Mouse (Mus musculus) embryonic facial prominence, embryonic 13.5 days (tissue): ENCODE results near the gene Tube1. TPM values are rescaled to one million over a fixed set of nuclear protein-coding genes. Genes with fewer than 3 reads are reported as not detected.
A peak's percentile ranks its signal among the peaks of the same experiment; 100 is the strongest.
"Not testable (repeated sequence)": the region's sequence is repeated elsewhere in the genome, so short reads cannot be mapped to it uniquely, and the experiment has no call there.

ENCODE experiments used
- ATAC-seq: fragments of 200-750 bp; cut with Nextera tagmentation; 2 replicates; pipeline ENCODE4 v1.8.0; 2017; ENCODE audit warnings: low read depth; ENCODE audit not compliant: insufficient number of reproducible peaks, insufficient read depth, low FRiP score, low TSS enrichment
- H3K27ac ChIP-seq: fragments of 300-500 bp; sonication (generic); 2 replicates; pipeline ENCODE4 v1.5.1; 2015; ENCODE audit warnings: moderate library complexity, mild to moderate bottlenecking, inconsistent platforms
- H3K27me3 ChIP-seq: fragments of 300-500 bp; sonication (generic); 2 replicates; pipeline ENCODE4 v1.6.1; 2015; ENCODE audit warnings: mild to moderate bottlenecking, inconsistent platforms
- H3K36me3 ChIP-seq: fragments of 300-500 bp; sonication (generic); 2 replicates; pipeline ENCODE4 v1.6.1; 2015; ENCODE audit warnings: mild to moderate bottlenecking, inconsistent platforms
- H3K4me1 ChIP-seq: fragments of 300-500 bp; sonication (generic); 2 replicates; pipeline ENCODE4 v1.6.1; 2015; ENCODE audit warnings: inconsistent platforms
- H3K4me2 ChIP-seq: fragments of 300-500 bp; sonication (generic); 2 replicates; pipeline ENCODE4 v1.6.1; 2015; ENCODE audit warnings: moderate library complexity, mild to moderate bottlenecking, inconsistent platforms
- H3K4me3 ChIP-seq: fragments of 300-500 bp; sonication (generic); 2 replicates; pipeline ENCODE4 v1.5.1; 2015; ENCODE audit warnings: mild to moderate bottlenecking, inconsistent platforms
- H3K9ac ChIP-seq: fragments of 300-500 bp; sonication (generic); 2 replicates; pipeline ENCODE4 v1.6.1; 2015; ENCODE audit warnings: mild to moderate bottlenecking, inconsistent platforms
- H3K9me3 ChIP-seq: fragments of 300-500 bp; sonication (generic); 2 replicates; pipeline ENCODE4 v1.6.1; 2016; ENCODE audit warnings: inconsistent platforms
- WGBS: fragments of 180-500 bp; shearing (Covaris S2); methylation state at CpG from one replicate; pipeline ENCODE4 v1.1.7; 2015; ENCODE audit warnings: mixed read lengths; 5-methylcytosine and 5-hydroxymethylcytosine counted together
- polyA plus RNA-seq: library from polyadenylated mRNA; unstranded; fragments of >200 nt; fragmentation: Nextera tagmentation; extraction: Ambion mirVana; gene quantifications from 2 replicates; pipeline ENCODE4 v1.2.1, GENCODE M21; 2015

The Tube1 gene
- polyA plus RNA-seq, 1 experiment from 2014 or later: 19.3 TPM

DNA sequence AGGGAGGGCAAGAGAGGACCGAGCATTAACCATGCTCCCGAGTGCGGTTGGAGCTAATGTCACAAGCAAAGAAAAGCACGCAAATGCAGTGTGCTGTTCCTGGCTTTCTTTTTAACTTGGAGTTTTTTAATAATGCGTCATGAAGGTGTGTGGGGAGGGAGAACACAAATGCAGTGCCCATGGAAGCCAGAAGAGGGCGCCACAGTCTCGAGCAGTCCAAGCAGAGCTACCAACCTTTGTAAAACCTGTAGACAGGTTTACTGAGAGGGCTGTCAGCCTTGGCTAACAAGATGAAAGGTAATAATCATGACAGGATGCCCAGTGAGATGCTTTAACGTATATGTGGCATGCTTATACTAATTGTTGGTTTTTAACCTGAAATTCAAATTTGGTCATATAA is 36.4 kb downstream of the Tube1 start:
- H3K4me2 ChIP-seq: peak overlapping the region; percentile 63
- no peaks in the 10 kb centered on the region for H3K36me3 ChIP-seq
- no peaks in the 10 kb centered on the region for H3K27me3 ChIP-seq
- H3K9me3 ChIP-seq: no peaks in the 10 kb centered on the region
- H3K9ac ChIP-seq: no peak overlapping the region
- peaks cover 59% of the 10 kb centered on the region for H3K4me1 ChIP-seq
- peak overlapping the region; percentile 78 for H3K27ac ChIP-seq
- peak overlapping the region; percentile 12; the same call in 1 of the 2 replicates for H3K4me3 ChIP-seq
- ATAC-seq: no peak
- WGBS: 3% methylated on average over 8 of the region's 8 CpGs

- H3K9me3 ChIP-seq: no peaks in the 10 kb centered on the region
- peak overlapping the region; percentile 42; the same call in 1 of the 2 replicates for H3K4me3 ChIP-seq
- WGBS: 6% methylated on average over 6 of the region's 6 CpGs
These were observed 36.9 kb downstream of the Tube1 start for GRCm38 (mm10) chr10:39170706-39171105.

DNA sequence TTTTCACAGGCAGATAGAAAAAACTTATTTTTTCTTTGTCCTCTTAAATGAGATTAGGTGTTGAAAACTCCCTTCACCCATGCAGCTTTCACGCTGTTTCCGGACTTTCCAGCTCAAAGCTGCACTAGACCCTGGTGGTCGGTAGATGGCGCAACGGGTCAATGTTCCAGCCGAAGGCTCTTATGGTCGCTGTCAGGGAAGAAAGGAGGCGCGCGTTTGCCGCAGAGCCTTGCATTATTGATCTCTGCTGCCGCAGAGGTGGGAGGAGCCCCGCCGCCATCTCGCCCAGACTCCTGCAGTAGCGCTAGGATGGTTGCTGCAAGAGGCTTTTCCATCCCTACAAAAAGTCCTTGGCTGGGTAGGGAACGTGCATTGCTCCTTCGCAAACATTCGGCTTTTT is 37.4 kb downstream of the Tube1 start:
- Histone ChIP-seq H3K4me1 (peaks cover 52% of the 10 kb centered on the region), H3K36me3 (no peaks in the 10 kb centered on the region), H3K27ac (peak overlapping the region; percentile 80), H3K4me2 (peak overlapping the region; percentile 63), H3K9me3 (no peaks in the 10 kb centered on the region), H3K27me3 (no peaks in the 10 kb centered on the region), H3K4me3 (peak overlapping the region; percentile 42), H3K9ac (peak overlapping the region; percentile 44; the same call in 1 of the 2 replicates)
- peak; percentile 84 for ATAC-seq
- under 1% methylated on average over 19 of the region's 19 CpGs for WGBS

More at GRCm38 (mm10) chr10:39170706-39171105, 36.9 kb downstream of the Tube1 start:
- ATAC-seq: no peak
- no peaks in the 10 kb centered on the region for H3K36me3 ChIP-seq
- H3K4me2 ChIP-seq: peak overlapping the region; percentile 63
- H3K27me3 ChIP-seq: no peaks in the 10 kb centered on the region
- peaks cover 54% of the 10 kb centered on the region for H3K4me1 ChIP-seq
- no peak overlapping the region for H3K9ac ChIP-seq
- H3K27ac ChIP-seq: no peak overlapping the region

GRCm38 (mm10) chr10:39171603-39172539 is 38.1 kb downstream of the Tube1 start:
- peak; percentile 52 for ATAC-seq
- peak overlapping the region; percentile 42 for H3K4me3 ChIP-seq
- H3K27me3 ChIP-seq: no peaks in the 10 kb centered on the region
- H3K36me3 ChIP-seq: no peaks in the 10 kb centered on the region
- peak overlapping the region; percentile 63 for H3K4me2 ChIP-seq
- H3K9ac ChIP-seq: peak overlapping the region; percentile 44; the same call in 1 of the 2 replicates
- peak overlapping the region; percentile 80 for H3K27ac ChIP-seq
- H3K4me1 ChIP-seq: peaks cover 46% of the 10 kb centered on the region
- WGBS: 14% methylated on average over 26 of the region's 26 CpGs
- no peaks in the 10 kb centered on the region for H3K9me3 ChIP-seq

GRCm38 (mm10) chr10:39172540-39172931 is 38.8 kb downstream of the Tube1 start:
- Histone ChIP-seq H3K9ac (no peak overlapping the region), H3K9me3 (no peaks in the 10 kb centered on the region), H3K27me3 (no peaks in the 10 kb centered on the region), H3K4me2 (peak overlapping the region; percentile 63), H3K27ac (peak overlapping the region; percentile 80), H3K4me1 (peaks cover 46% of the 10 kb centered on the region), H3K4me3 (no peak overlapping the region), H3K36me3 (no peaks in the 10 kb centered on the region)
- ATAC-seq: no peak
- 72% methylated on average over 6 of the region's 6 CpGs for WGBS

DNA sequence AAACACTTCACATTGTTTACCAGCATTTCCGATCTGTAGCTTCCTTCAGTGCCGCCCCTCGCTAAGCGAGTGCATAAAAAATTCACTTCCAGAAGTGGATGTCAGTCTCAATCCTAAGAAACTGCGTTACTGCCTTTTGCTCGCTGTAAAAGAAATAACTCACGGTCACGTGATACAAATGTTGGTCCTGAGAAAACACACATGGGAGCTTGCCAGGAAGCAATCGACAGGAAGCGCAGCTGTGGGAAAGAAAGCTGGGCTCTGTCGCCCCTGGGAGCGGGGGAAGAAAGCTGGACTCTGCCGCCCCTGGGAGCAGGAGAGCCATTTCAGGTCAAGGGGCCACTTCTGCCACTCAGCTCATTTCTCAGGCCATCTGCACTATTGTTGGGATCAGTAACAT is 39.3 kb downstream of the Tube1 start:
- no peaks in the 10 kb centered on the region for H3K36me3 ChIP-seq
- WGBS: 25% methylated on average over 13 of the region's 13 CpGs
- H3K9me3 ChIP-seq: no peaks in the 10 kb centered on the region
- H3K27ac ChIP-seq: peak overlapping the region; percentile 56; the same call in 1 of the 2 replicates
- no peak for ATAC-seq
- H3K4me1 ChIP-seq: peaks cover 46% of the 10 kb centered on the region
- H3K4me2 ChIP-seq: peak overlapping the region; percentile 63
- peak overlapping the region; percentile 7; the same call in 1 of the 2 replicates for H3K4me3 ChIP-seq
- no peaks in the 10 kb centered on the region for H3K27me3 ChIP-seq
- 0 out of 2 replicates have a peak overlapping the region, but pooled peaks have one; percentile 27 for H3K9ac ChIP-seq

GRCm38 (mm10) chr10:39176981-39177380 is 43.2 kb downstream of the Tube1 start:
- no peaks in the 10 kb centered on the region for H3K27me3 ChIP-seq
- H3K4me2 ChIP-seq: no peak overlapping the region
- H3K9ac ChIP-seq: no peak overlapping the region
- H3K4me1 ChIP-seq: peaks cover 26% of the 10 kb centered on the region
- no peak for ATAC-seq
- no peak overlapping the region for H3K27ac ChIP-seq
- H3K36me3 ChIP-seq: no peaks in the 10 kb centered on the region
- no peaks in the 10 kb centered on the region for H3K9me3 ChIP-seq
- WGBS: 75% methylated on average over 5 of the region's 5 CpGs
- no peak overlapping the region for H3K4me3 ChIP-seq

DNA sequence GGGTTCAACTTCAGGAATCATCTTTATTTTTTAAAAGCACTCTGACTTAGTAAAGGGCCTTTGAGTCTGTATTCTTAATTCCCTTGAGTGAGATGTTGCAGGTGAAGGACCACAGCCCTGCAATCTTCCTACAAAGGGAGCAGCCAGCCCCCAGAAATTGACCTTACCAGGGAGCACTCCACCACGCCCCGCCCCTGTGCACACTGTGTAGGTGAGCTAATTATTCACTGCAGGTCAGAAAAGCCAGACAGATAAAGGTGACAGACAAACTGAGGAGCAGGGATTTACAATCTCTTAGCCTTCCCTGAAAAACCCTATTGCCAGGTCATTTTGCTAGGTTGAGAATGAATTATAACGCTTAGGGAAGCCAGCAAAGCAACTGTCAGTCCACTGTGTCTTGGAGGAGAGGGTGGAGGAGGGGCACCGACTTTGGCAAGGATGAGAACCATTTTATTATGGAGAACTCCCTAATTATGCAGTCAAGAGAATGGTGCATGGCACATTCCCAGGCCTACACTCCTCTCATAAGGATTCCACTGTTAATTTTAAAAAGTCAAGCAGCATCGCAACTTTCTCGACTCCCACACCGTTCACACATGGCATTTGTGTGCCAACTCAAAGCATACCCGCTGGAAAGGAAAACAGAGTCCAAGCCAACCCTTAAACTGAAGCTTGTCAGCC is 51.2 kb downstream of the Tube1 start:
- H3K9me3 ChIP-seq: no peaks in the 10 kb centered on the region
- 0 out of 2 replicates have a peak, but pooled peaks have one; percentile 48 for ATAC-seq
- no peak overlapping the region for H3K27ac ChIP-seq
- WGBS: 76% methylated on average over 8 of the region's 8 CpGs
- no peak overlapping the region for H3K4me2 ChIP-seq
- no peaks in the 10 kb centered on the region for H3K27me3 ChIP-seq
- H3K4me1 ChIP-seq: peaks cover 9% of the 10 kb centered on the region; the same call in 1 of the 2 replicates
- H3K4me3 ChIP-seq: no peak overlapping the region
- no peak overlapping the region for H3K9ac ChIP-seq
- H3K36me3 ChIP-seq: no peaks in the 10 kb centered on the region

GRCm38 (mm10) chr10:39185545-39185906 is 51.8 kb downstream of the Tube1 start:
- Histone ChIP-seq H3K36me3 (no peaks in the 10 kb centered on the region), H3K9ac (no peak overlapping the region), H3K4me1 (peaks cover 9% of the 10 kb centered on the region; the same call in 1 of the 2 replicates), H3K9me3 (no peaks in the 10 kb centered on the region), H3K4me2 (no peak overlapping the region), H3K27me3 (no peaks in the 10 kb centered on the region), H3K27ac (no peak overlapping the region), H3K4me3 (no peak overlapping the region)
- ATAC-seq: no peak
- 81% methylated on average over 4 of the region's 4 CpGs for WGBS

DNA sequence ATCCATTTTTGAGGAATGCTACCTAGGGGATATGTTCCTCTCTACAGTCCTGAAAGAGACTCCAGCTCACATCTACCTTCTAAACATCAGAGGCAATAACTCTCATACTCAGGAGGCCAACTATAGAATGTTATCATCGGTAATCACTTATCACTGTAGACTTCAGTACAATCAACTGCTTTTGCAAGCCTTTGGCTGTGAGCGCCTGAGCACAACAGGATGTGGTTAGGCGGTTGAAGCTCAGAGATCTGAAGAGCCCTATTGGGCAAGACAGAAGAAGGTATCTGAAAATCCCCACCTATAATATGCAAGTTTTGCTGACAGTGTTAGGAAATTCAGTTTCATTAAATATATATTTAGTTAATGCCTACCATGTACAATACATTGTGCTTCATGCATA is 58.9 kb downstream of the Tube1 start:
- Histone ChIP-seq H3K9me3 (no peaks in the 10 kb centered on the region), H3K27me3 (no peaks in the 10 kb centered on the region)
- 92% methylated on average over 3 of the region's 3 CpGs for WGBS

GRCm38 (mm10) chr10:39198216-39198615 is 64.4 kb downstream of the Tube1 start:
- WGBS: 90% methylated on average over 11 of the region's 11 CpGs
- not testable (repeated sequence) for H3K27ac ChIP-seq, H3K9me3 ChIP-seq, H3K27me3 ChIP-seq, H3K4me2 ChIP-seq, H3K4me3 ChIP-seq, H3K4me1 ChIP-seq, ATAC-seq, H3K36me3 ChIP-seq, H3K9ac ChIP-seq

More for the DNA sequence above, 58.9 kb downstream of the Tube1 start:
- no peak overlapping the region for H3K27ac ChIP-seq
- no peaks in the 10 kb centered on the region for H3K36me3 ChIP-seq
- no peaks in the 10 kb centered on the region for H3K4me1 ChIP-seq
- ATAC-seq: no peak
- no peak overlapping the region for H3K4me3 ChIP-seq
- no peak overlapping the region for H3K4me2 ChIP-seq
- H3K9ac ChIP-seq: no peak overlapping the region
